In the genomic region with DNA sequence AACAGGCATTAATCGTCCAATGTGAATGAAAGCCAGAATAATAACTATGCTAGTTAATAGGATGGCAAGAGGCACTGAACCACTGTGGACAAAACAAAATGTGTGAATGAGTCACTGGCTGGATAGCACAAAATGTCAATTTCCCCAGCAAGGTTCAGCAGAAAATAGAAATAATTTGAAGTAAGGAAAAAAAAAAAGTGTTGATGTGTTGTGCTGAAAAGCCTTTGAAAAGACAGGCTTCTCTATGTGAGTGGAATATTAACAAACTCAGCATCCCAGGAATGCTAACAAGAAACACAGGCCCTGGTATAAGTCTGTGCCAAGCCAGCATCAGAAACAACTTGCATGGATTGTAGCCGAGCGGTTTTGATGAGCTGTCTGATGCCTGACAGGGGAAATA, we compare ENCODE assay signal across 21 mouse cellular contexts.
DNase-seq lines count a peak whose midpoint lies in the region; ATAC-seq lines count a peak whose summit lies in the region.
"Had no signal": no experiment of that assay in that cellular context is flagged by ENCODE, and none has a peak within 500 bp of the region (broad histone marks: within the 10 kb centered on the region; RNA-seq: fewer than 3 reads in every experiment).

No protein-coding gene starts in this region.

- H3K9ac ChIP-seq in hindbrain, embryonic 12.5 days = no peak overlapping the region
- no peak overlapping the region for H3K9ac ChIP-seq in hindbrain, embryonic 11.5 days (ENCODE audit: low read depth, low read length)
- no peak overlapping the region for H3K9ac ChIP-seq in hindbrain, embryonic 15.5 days
- H3K9ac ChIP-seq: stomach, embryonic 15.5 days had no signal

- no peak overlapping the region for H3K4me3 ChIP-seq in hindbrain, embryonic 12.5 days
- no peak overlapping the region for H3K4me3 ChIP-seq in hindbrain, embryonic 11.5 days (ENCODE audit: low read depth, low read length)
- no peak overlapping the region for H3K4me3 ChIP-seq in hindbrain, embryonic 15.5 days
- H3K4me3 ChIP-seq: erythroblast, embryonic 14.5 days; stomach, embryonic 15.5 days had no signal

- no peaks in the 10 kb centered on the region for H3K36me3 ChIP-seq in hindbrain, embryonic 12.5 days
- no peaks in the 10 kb centered on the region for H3K36me3 ChIP-seq in hindbrain, embryonic 11.5 days (ENCODE audit: control insufficient read depth, insufficient read depth, low read length)
- H3K36me3 ChIP-seq in hindbrain, embryonic 15.5 days = no peaks in the 10 kb centered on the region
- H3K36me3 ChIP-seq: stomach, embryonic 15.5 days had no signal

- ATAC-seq in hindbrain, embryonic 12.5 days (ENCODE audit: low FRiP score) = peak; percentile 52; the same call in 1 of the 2 replicates
- ATAC-seq in hindbrain, embryonic 11.5 days (ENCODE audit: low FRiP score) = no peak
- ATAC-seq in hindbrain, embryonic 15.5 days (ENCODE audit: low FRiP score, low read depth) = peak; percentile 61; the same call in 1 of the 2 replicates
- ATAC-seq: activated CD4-positive, CD25-positive, alpha-beta regulatory T cell, adult 4 months; intestine, postnatal 0 days; Patski had no signal

- H3K9me3 ChIP-seq in hindbrain, embryonic 12.5 days (replicated peaks) = no peaks in the 10 kb centered on the region
- no peaks in the 10 kb centered on the region for H3K9me3 ChIP-seq in hindbrain, embryonic 11.5 days (ENCODE audit: control insufficient read depth, low read length)
- H3K9me3 ChIP-seq in hindbrain, embryonic 15.5 days = no peaks in the 10 kb centered on the region
- H3K9me3 ChIP-seq: stomach, embryonic 15.5 days had no signal

- no peak overlapping the region for H3K4me2 ChIP-seq in hindbrain, embryonic 12.5 days (replicated peaks)
- H3K4me2 ChIP-seq in hindbrain, embryonic 11.5 days (replicated peaks; ENCODE audit: low read depth, low read length) = no peak overlapping the region
- H3K4me2 ChIP-seq in hindbrain, embryonic 15.5 days = no peak overlapping the region
- H3K4me2 ChIP-seq: stomach, embryonic 15.5 days had no signal

- no peak overlapping the region for H3K27ac ChIP-seq in hindbrain, embryonic 12.5 days
- H3K27ac ChIP-seq in hindbrain, embryonic 11.5 days (ENCODE audit: low read depth, low read length) = no peak overlapping the region
- peak overlapping the region; percentile 57; the same call in 1 of the 2 replicates for H3K27ac ChIP-seq in hindbrain, embryonic 15.5 days (replicated peaks)
- H3K27ac ChIP-seq: stomach, embryonic 15.5 days had no signal

- no peaks in the 10 kb centered on the region for H3K27me3 ChIP-seq in hindbrain, embryonic 12.5 days
- no peaks in the 10 kb centered on the region for H3K27me3 ChIP-seq in hindbrain, embryonic 11.5 days (ENCODE audit: control insufficient read depth, insufficient read depth, low read length)
- no peaks in the 10 kb centered on the region for H3K27me3 ChIP-seq in hindbrain, embryonic 15.5 days
- H3K27me3 ChIP-seq: stomach, embryonic 15.5 days had no signal

- 66% methylated on average over 3 of the region's 3 CpGs for WGBS in hindbrain, embryonic 12.5 days
- 76% methylated on average over 3 of the region's 3 CpGs for WGBS in hindbrain, embryonic 11.5 days
- WGBS in hindbrain, embryonic 15.5 days = 44% methylated on average over 3 of the region's 3 CpGs

- DNase-seq in hindbrain, embryonic 11.5 days (ENCODE audit: low spot score) = no peak
- DNase-seq in Muller cell, postnatal 12 days (ENCODE audit: inconsistent ontology term) = peak; percentile 81
- peak; percentile 56 for DNase-seq in brain, embryonic 18.5 days (ENCODE audit: low read depth, low spot score)
- DNase-seq in gastrocnemius, postnatal 10 days = no peak
- no peak for DNase-seq in heart, adult 11 months
- DNase-seq: adrenal gland, postnatal 14 days; cerebellum, adult 9-11 months; heart, postnatal 4 days; kidney, postnatal 14 days; left cerebral cortex, postnatal 4 days; lung, adult 2 months; lung, postnatal 36 days; spleen, adult 18-20 months; thymus, adult 2 months had no signal

- H3K4me1 ChIP-seq in hindbrain, embryonic 12.5 days = no peaks in the 10 kb centered on the region
- no peaks in the 10 kb centered on the region for H3K4me1 ChIP-seq in hindbrain, embryonic 11.5 days (replicated peaks; ENCODE audit: control insufficient read depth, insufficient read depth, low read length)
- H3K4me1 ChIP-seq in hindbrain, embryonic 15.5 days (replicated peaks) = no peaks in the 10 kb centered on the region
- H3K4me1 ChIP-seq: stomach, embryonic 15.5 days had no signal

Comparison
In these comparisons a context has a peak if more than half of its experiments do, and no peak if none do; other contexts are left out.
1. DNase-seq: peak in Muller cell, postnatal 12 days (single experiment) and brain, embryonic 18.5 days (single experiment); none in hindbrain, embryonic 11.5 days (single experiment), gastrocnemius, postnatal 10 days (single experiment) and heart, adult 11 months (single experiment).